15 mouse cellular contexts compared by ENCODE assay signal in the genomic region with DNA sequence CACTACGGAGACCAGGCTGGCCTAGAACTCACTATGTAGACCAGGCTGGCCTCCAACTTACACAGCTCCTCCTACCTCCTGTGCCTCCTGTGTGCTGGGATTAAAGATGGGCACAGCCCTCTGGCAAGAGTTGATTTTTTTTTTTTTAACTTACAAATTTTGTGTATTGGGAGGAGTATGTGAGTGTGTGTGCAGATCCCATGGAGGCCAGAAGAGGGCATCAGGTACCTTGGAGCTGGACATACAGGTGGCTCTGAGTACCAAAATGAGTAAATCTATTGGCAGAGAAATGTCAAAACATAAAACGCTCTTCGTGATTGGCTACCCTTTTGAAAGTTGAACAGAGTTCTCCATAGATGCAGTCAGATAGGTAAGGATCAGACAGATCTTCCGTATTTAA. TPM values are rescaled to one million over a fixed set of nuclear protein-coding genes. Genes with fewer than 3 reads are reported as not detected.
DNase-seq lines count a peak whose midpoint lies in the region; ATAC-seq and TF ChIP-seq lines count a peak whose summit lies in the region.
"Had no signal": no experiment of that assay in that cellular context is flagged by ENCODE, and none has a peak within 500 bp of the region (broad histone marks: within the 10 kb centered on the region; RNA-seq: fewer than 3 reads in every experiment).

No protein-coding gene starts in this region.

- no peaks in the 10 kb centered on the region for H3K27me3 ChIP-seq in kidney, postnatal 0 days (ENCODE audit: insufficient read depth, low read length)
- H3K27me3 ChIP-seq: hindbrain, embryonic 15.5 days had no signal

- ATAC-seq in kidney, postnatal 0 days (replicated peaks; ENCODE audit: low FRiP score, low read depth), result no peak
- peak; percentile 23 for ATAC-seq in megakaryocyte progenitor cell, adult 5-6 weeks (replicated peaks; ENCODE audit: poor library complexity)

- no peak overlapping the region for H3K9ac ChIP-seq in kidney, postnatal 0 days (ENCODE audit: low read depth, low read length)
- H3K9ac ChIP-seq in ES-E14 (ENCODE audit: insufficient read depth, low read depth, low read length, poor library complexity, severe bottlenecking), result no peak overlapping the region
- H3K9ac ChIP-seq: hindbrain, embryonic 15.5 days had no signal

- H3K27ac ChIP-seq in kidney, postnatal 0 days, result no peak overlapping the region
- no peak overlapping the region for H3K27ac ChIP-seq in ES-E14 (ENCODE audit: insufficient read depth, low read depth, low read length, poor library complexity, severe bottlenecking)
- H3K27ac ChIP-seq: hindbrain, embryonic 15.5 days had no signal

- WGBS in kidney, postnatal 0 days, result 97% methylated on average over 4 of the region's 4 CpGs

- no peak for DNase-seq in kidney, postnatal 0 days (ENCODE audit: low spot score)
- DNase-seq in kidney, adult 9 months, result no peak
- peak; percentile 43 for DNase-seq in CD4-positive helper T cell, adult 2 months (ENCODE audit: low read depth, low spot score)
- no peak for DNase-seq in ES-E14 (ENCODE audit: low read depth, low spot score)
- DNase-seq in left cerebral cortex, postnatal 36 days (ENCODE audit: low spot score in 2 of 2), result no peak
- no peak for DNase-seq in adipocyte (ENCODE audit: low spot score)
- DNase-seq: cerebellum, adult 9-11 months; heart, postnatal 10 days; kidney, postnatal 14 days; left cerebral cortex, postnatal 4 days; lung, adult 2 months; retina, postnatal 1 day had no signal

- no peaks in the 10 kb centered on the region for H3K36me3 ChIP-seq in kidney, postnatal 0 days (ENCODE audit: insufficient read depth, low read length)
- H3K36me3 ChIP-seq in ES-E14 (ENCODE audit: control insufficient read depth, insufficient read depth, low read length, poor library complexity, severe bottlenecking), result no peaks in the 10 kb centered on the region
- H3K36me3 ChIP-seq: hindbrain, embryonic 15.5 days had no signal

- in situ Hi-C loops in ES-E14 (cut with MboI; ENCODE audit: low sequenced_read_pairs in 2 of 2, unreplicated experiment in 2 of 2), result no loop called here

- intact Hi-C loops in left cerebral cortex, postnatal 36 days (cut with DNase I), result no loop called here

- peak; percentile 14; the same call in 1 of the 2 replicates for TF ChIP-seq CTCF in kidney, postnatal 0 days (IDR thresholded peaks at IDR 0.05; ENCODE audit: low read depth)

- no peaks in the 10 kb centered on the region for H3K4me1 ChIP-seq in kidney, postnatal 0 days (replicated peaks; ENCODE audit: insufficient read depth, low read length)
- H3K4me1 ChIP-seq in ES-E14 (ENCODE audit: control insufficient read depth in 2 of 2, insufficient read depth in 2 of 2, low read length in 2 of 2, poor library complexity in 1 of 2), result peaks cover 0 to 2% of the 10 kb centered on the region in 2 experiments; a peak in 1 of 4 replicates

- H3K4me2 ChIP-seq in kidney, postnatal 0 days (ENCODE audit: low read length), result no peak overlapping the region
- H3K4me2 ChIP-seq: hindbrain, embryonic 15.5 days had no signal

- no peaks in the 10 kb centered on the region for H3K9me3 ChIP-seq in kidney, postnatal 0 days (replicated peaks; ENCODE audit: low read length)
- H3K9me3 ChIP-seq in ES-E14 (ENCODE audit: control insufficient read depth, insufficient read depth, low read depth, low read length), result no peaks in the 10 kb centered on the region
- H3K9me3 ChIP-seq: hindbrain, embryonic 15.5 days had no signal

- H3K4me3 ChIP-seq in kidney, postnatal 0 days (replicated peaks; ENCODE audit: low read depth, low read length), result no peak overlapping the region
- H3K4me3 ChIP-seq in ES-E14 (ENCODE audit: insufficient read depth in 1 of 2, low read depth in 1 of 2, low read length in 2 of 2, poor library complexity in 1 of 2, severe bottlenecking in 1 of 2), result no peak overlapping the region
- H3K4me3 ChIP-seq: erythroblast, embryonic 14.5 days; hindbrain, embryonic 15.5 days had no signal

TF ChIP-seq in ES-E14, 5 proteins besides CTCF, POLR2A, EP300 and RAD21:
- TF ChIP-seq ZC3H11A (IDR thresholded peaks at IDR 0.05; ENCODE audit: borderline replicate concordance, low read depth, low read length), result peak; percentile 48; the same call in 1 of the 2 replicates
- no peak for TF ChIP-seq HCFC1 (IDR thresholded peaks at IDR 0.05; ENCODE audit: borderline replicate concordance, insufficient read depth, low read length)
- peak; percentile 84 for TF ChIP-seq ZNF384 (IDR thresholded peaks at IDR 0.05; ENCODE audit: low read depth, low read length)
- no peak for TF ChIP-seq MAFK (IDR thresholded peaks at IDR 0.05; ENCODE audit: insufficient read depth, low read depth, low read length)
- no peak for TF ChIP-seq CHD2 (IDR thresholded peaks at IDR 0.05; ENCODE audit: low read depth, low read length)
TF ChIP-seq in ES-E14: peak in this region for 2.

RNA-seq across cellular contexts. Expression of a gene that starts 4.1 kb away (rescaled TPM):
- 10.1 and 13.9 TPM in 2 replicates for polyA plus RNA-seq in kidney, postnatal 0 days (2015; fragmentation: Nextera tagmentation; extraction: Ambion mirVana)
- total RNA-seq in ES-E14 (2012; rRNA removed), result 25.0 and 32.1 TPM in 2 replicates
- 44.3 and 45.6 TPM in 2 replicates for total RNA-seq in megakaryocyte progenitor cell, adult 5-6 weeks (2015)
- total RNA-seq in megakaryocyte progenitor cell, adult 5-6 weeks (2017), result 46.6 and 55.7 TPM in 2 replicates
- total RNA-seq in left cerebral cortex, postnatal 36 days (2021), result 100 to 1,000 TPM; 340 to 342 TPM

RNA-seq across cellular contexts. Expression of a gene that starts 4.1 kb away (rescaled TPM):
- polyA plus RNA-seq in kidney, postnatal 0 days (2015; fragmentation: Nextera tagmentation; extraction: Ambion mirVana), result 87.2 and 91.9 TPM in 2 replicates
- total RNA-seq in ES-E14 (2012; rRNA removed), result 75.4 and 79.1 TPM in 2 replicates
- 59.8 and 66.4 TPM in 2 replicates for total RNA-seq in megakaryocyte progenitor cell, adult 5-6 weeks (2015)
- 35.5 and 42.6 TPM in 2 replicates for total RNA-seq in megakaryocyte progenitor cell, adult 5-6 weeks (2017)
- 10 to 100 TPM; 81.2 to 93.5 TPM for total RNA-seq in left cerebral cortex, postnatal 36 days (2021)

Comparison
In these comparisons a context has a peak if more than half of its experiments do, and no peak if none do; other contexts are left out.
1. RNA of a gene that starts 4.1 kb away (total RNA-seq): 340 to 342 TPM in left cerebral cortex, postnatal 36 days; 44.3 to 55.7 TPM in megakaryocyte progenitor cell, adult 5-6 weeks and 25.0 to 32.1 TPM in ES-E14; every median in the first group is over 4 times any median in the second.